Comparison of ENCODE assay signal across 27 mouse cellular contexts in genomic region chr13:30762224-30762623, GRCm38 (mm10). TPM values are rescaled to one million over a fixed set of nuclear protein-coding genes. Genes with fewer than 3 reads are reported as not detected.
"Had no signal": no experiment of that assay in that cellular context is flagged by ENCODE, and none has a peak within 500 bp of the region (broad histone marks: within the 10 kb centered on the region; RNA-seq: fewer than 3 reads in every experiment).

No protein-coding gene starts in this region.

- H3K9me3 ChIP-seq: heart, embryonic 13.5 days; heart, embryonic 15.5 days; hindbrain, embryonic 13.5 days; hindbrain, embryonic 15.5 days; kidney, embryonic 15.5 days; limb, embryonic 13.5 days; limb, embryonic 15.5 days; liver, embryonic 13.5 days had no signal

- H3K9ac ChIP-seq: heart, embryonic 13.5 days; heart, embryonic 15.5 days; hindbrain, embryonic 13.5 days; hindbrain, embryonic 15.5 days; kidney, embryonic 15.5 days; limb, embryonic 13.5 days; limb, embryonic 15.5 days; liver, embryonic 13.5 days had no signal

- DNase-seq: gastrocnemius, postnatal 14 days; gastrocnemius, postnatal 36 days; heart, adult 18-20 months; heart, postnatal 14 days; heart, postnatal 36 days; kidney, adult 11 months; kidney, adult 2 months; kidney, adult 9 months; kidney, postnatal 14 days; kidney, postnatal 36 days; layer of hippocampus, adult 9-11 months; layer of hippocampus, postnatal 36 days; left cerebral cortex, postnatal 4 days; liver, embryonic 13.5 days had no signal

- H3K27me3 ChIP-seq: hindbrain, embryonic 13.5 days; hindbrain, embryonic 15.5 days; kidney, embryonic 15.5 days; limb, embryonic 13.5 days; limb, embryonic 15.5 days; liver, embryonic 13.5 days had no signal

- H3K27ac ChIP-seq: heart, embryonic 13.5 days; heart, embryonic 15.5 days; hindbrain, embryonic 13.5 days; hindbrain, embryonic 15.5 days; hindbrain, postnatal 0 days; kidney, embryonic 15.5 days; kidney, postnatal 0 days; left cerebral cortex, adult 2 months; limb, embryonic 13.5 days; limb, embryonic 15.5 days; liver, embryonic 13.5 days had no signal

- H3K4me1 ChIP-seq: heart, embryonic 15.5 days; hindbrain, embryonic 13.5 days; hindbrain, embryonic 15.5 days; kidney, embryonic 15.5 days; limb, embryonic 13.5 days; limb, embryonic 15.5 days; liver, embryonic 13.5 days had no signal

- H3K36me3 ChIP-seq: heart, embryonic 13.5 days; heart, embryonic 15.5 days; hindbrain, embryonic 13.5 days; hindbrain, embryonic 15.5 days; kidney, embryonic 15.5 days; limb, embryonic 13.5 days; limb, embryonic 15.5 days; liver, embryonic 13.5 days had no signal

- H3K4me2 ChIP-seq: heart, embryonic 11.5 days; heart, embryonic 13.5 days; heart, embryonic 15.5 days; hindbrain, embryonic 13.5 days; hindbrain, embryonic 15.5 days; kidney, embryonic 15.5 days; limb, embryonic 13.5 days; limb, embryonic 15.5 days; liver, embryonic 11.5 days; liver, embryonic 13.5 days had no signal

- H3K4me3 ChIP-seq: heart, embryonic 13.5 days; heart, embryonic 15.5 days; hindbrain, embryonic 13.5 days; hindbrain, embryonic 15.5 days; kidney, embryonic 15.5 days; left cerebral cortex, adult 2 months; limb, embryonic 13.5 days; limb, embryonic 15.5 days; liver, embryonic 13.5 days had no signal

RNA-seq across cellular contexts. Expression of gene Irf4, which starts 13.2 kb away (rescaled TPM):
- total RNA-seq: hindbrain, postnatal 0 days had no signal
- polyA plus RNA-seq: limb, embryonic 11.5 days had no signal
